Mouse (Mus musculus) ES-E14 (cell line): ENCODE measurements at regions not wholly inside any gene's neighbourhood (a gene's known extent, or its start where the extent isn't known, plus 50 kb on each side); places are given as distances from the start of the nearest gene placed in this dataset.

Experiments
- MAFK ChIP-seq: IDR thresholded peaks from 2 replicates; pipeline ENCODE4 v1.6.1; 2014; ENCODE audit warnings: mild to moderate bottlenecking, low read depth, low read length, inconsistent platforms; ENCODE audit not compliant: insufficient read depth
- ZC3H11A ChIP-seq: IDR thresholded peaks from 2 replicates; pipeline ENCODE4 v1.6.1; 2012; ENCODE audit warnings: low read depth, mild to moderate bottlenecking, inconsistent platforms, low read length, borderline replicate concordance
- ZNF384 ChIP-seq: IDR thresholded peaks from 2 replicates; pipeline ENCODE4 v1.6.1; 2012; ENCODE audit warnings: low read depth, low read length, inconsistent platforms

- no peak for TF ChIP-seq MAFK
- TF ChIP-seq ZNF384: no peak
- TF ChIP-seq ZC3H11A: no peak
These were observed 518.8 kb downstream of the Epha7 start for GRCm38 (mm10) chr4:29331747-29332146.
